Mouse (Mus musculus): Measurements from ENCODE around the gene Hoxd9.

GRCm38 (mm10) chr2:74713239-74714150, 16.0 kb downstream of the Hoxd9 start:
- TF ChIP-seq EP300 (optimal IDR thresholded peaks at IDR 0.05) (no peak), CTCF (IDR thresholded peaks at IDR 0.05; ENCODE audit: low read depth) (no peak)
